Mouse (Mus musculus) intestine, embryonic 14.5 days (tissue): Measurements from ENCODE around the gene Slc39a11. TPM values are rescaled to one million over a fixed set of nuclear protein-coding genes. Genes with fewer than 3 reads are reported as not detected.

Experiments used
- polyA plus RNA-seq: library from polyadenylated mRNA; unstranded; fragments of >200 nt; fragmentation: Nextera tagmentation; extraction: Ambion mirVana; gene quantifications from 2 replicates; pipeline ENCODE4 v1.2.1, GENCODE M21; 2014

Gene Slc39a11
- polyA plus RNA-seq, 1 experiment from 2014 or later: 24.0 TPM

Other genes with a start within 250 kb of the Slc39a11 start
- gene Sstr2, start 30.7 kb downstream of the Slc39a11 start, polyA plus RNA-seq: 0.30 and 0.47 TPM in 2 replicates
- gene Cog1, start 910 bp downstream of the Slc39a11 start, polyA plus RNA-seq: 25.2 and 25.7 TPM in 2 replicates
- 49.6 and 52.3 TPM in 2 replicates for gene Fam104a, start 34.1 kb upstream of the Slc39a11 start, polyA plus RNA-seq
- gene D11Wsu47e, start 34.3 kb upstream of the Slc39a11 start, polyA plus RNA-seq: 22.9 and 23.9 TPM in 2 replicates
- 0.18 and 0.34 TPM in 2 replicates for gene Cpsf4l, start 59.9 kb upstream of the Slc39a11 start, polyA plus RNA-seq
- gene Cdc42ep4, start 101.8 kb upstream of the Slc39a11 start, polyA plus RNA-seq: 46.8 and 52.0 TPM in 2 replicates